Mouse (Mus musculus) A20 (cell line): ENCODE data around the gene Rab3d.

Experiments used
- DNase-seq: peaks from one replicate; pipeline ENCODE4 v3.0.0-alpha.2; 2011; ENCODE audit warnings: low read depth, low spot score

Rab3d gene

DNA sequence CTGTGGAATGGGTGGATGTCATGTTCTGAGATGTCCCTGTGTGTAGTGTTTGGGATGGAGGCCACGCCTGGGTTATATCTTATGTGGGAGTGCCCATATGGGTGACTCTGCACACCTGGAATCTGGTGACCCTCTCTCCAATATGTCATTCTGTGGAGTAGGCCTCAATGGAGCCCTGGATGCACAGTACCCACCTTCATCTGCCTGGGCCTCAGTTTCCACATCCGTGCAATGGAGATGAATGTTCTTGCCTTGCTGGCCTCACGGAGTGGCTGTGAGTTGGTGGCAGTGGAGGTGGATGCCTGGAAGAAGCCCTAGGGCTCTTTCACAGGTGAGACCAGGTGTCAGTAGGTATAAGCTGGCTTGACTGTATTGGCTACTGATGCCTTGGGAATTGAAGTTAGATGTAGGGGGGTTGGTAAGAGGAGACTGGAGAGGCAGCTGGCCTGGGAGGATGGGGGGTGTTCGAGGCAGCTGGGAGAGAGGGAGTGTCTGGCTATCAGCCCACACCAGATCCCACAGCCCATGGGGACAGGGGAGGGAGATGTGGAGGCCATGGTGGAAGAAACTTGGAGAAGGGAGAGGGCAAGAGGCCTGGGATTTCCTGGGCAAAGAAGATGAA lies 20.4 kb upstream of the Rab3d start:
- no peak for DNase-seq

- no peak for DNase-seq
Measured at GRCm38 (mm10) chr9:21937711-21938175, 19.8 kb upstream of the Rab3d start.

DNA sequence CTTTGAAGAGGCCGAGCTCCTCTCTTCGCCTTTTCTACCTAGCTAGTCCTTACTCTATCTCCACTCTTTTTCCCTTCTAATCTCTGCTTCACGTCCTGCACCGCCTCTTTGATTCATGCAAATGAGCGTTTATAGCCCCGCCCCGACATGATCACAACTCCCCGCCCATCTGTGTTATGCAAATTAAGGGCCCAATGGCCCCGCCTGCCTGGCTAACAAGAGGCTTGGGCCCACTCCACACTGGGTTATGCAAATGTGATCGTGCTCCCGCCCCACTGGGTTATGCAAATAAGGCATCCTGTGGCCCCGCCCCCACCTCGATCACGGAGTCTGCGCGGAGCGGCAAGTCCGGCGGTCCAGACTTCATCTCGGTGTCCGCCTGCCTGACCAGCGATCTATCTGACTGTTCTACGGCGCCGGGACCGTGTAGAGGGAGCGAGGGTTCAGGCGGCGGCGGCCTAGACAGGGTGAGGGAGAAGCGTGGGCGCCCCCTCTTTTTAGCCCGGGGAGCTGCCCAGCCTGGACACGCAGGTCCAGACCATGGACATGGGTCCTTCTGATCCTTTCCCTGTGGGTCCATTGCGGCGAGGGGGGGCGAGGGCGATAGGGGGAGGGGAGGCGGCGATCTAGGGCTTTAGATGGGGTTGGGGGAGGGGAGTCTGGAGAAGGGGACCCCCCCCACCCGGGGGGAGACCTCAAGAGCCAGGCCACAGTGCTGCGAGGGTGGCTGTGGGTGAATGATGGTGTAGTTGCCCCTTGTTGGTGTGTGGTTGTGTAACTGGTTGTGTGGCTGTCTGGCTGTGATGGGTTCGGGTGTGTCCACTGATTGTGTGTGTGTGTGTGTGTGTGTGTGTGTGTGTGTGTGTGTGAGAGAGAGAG lies 18.9 kb upstream of the Rab3d start, which contains the start of gene Plppr2:
Gene Plppr2 (plus strand): TSS at position 342 of the 879 bp plus-strand sequence.
- peak; percentile 89 for DNase-seq

DNA sequence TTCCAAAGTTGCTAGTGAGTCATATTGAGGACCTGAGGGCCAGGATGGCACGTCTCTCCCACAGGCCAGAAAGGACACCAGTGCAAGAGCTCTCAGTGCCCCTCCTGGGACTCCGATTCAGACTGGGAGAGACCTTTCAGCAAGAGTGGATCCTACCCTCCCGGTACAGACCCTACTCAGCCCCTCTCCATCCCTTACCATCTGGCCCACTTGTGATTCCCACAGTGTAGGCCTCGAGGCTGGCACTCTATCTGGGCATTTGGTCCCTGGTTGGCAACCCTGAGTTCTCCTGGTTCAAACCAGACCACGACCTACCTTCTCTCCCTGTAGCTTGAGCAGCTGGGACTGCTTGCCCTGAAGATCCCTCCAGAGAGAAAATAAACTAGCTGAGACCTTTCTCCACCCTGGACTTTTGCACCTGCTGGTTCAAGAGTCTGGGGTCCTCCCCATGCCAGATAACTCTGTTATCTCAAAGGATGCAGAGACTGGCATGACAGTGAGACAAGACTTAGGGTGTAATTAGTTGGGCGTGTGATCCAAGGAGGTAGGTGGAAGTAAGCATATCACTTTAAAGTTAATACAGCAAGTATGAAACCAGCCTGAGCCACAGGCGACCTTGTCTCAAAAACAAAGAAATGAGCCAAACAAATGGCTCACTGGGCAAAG lies 17.6 kb upstream of the Rab3d start:
- no peak for DNase-seq

GRCm38 (mm10) chr9:21934021-21934420 lies 16.0 kb upstream of the Rab3d start:
- no peak for DNase-seq

DNA sequence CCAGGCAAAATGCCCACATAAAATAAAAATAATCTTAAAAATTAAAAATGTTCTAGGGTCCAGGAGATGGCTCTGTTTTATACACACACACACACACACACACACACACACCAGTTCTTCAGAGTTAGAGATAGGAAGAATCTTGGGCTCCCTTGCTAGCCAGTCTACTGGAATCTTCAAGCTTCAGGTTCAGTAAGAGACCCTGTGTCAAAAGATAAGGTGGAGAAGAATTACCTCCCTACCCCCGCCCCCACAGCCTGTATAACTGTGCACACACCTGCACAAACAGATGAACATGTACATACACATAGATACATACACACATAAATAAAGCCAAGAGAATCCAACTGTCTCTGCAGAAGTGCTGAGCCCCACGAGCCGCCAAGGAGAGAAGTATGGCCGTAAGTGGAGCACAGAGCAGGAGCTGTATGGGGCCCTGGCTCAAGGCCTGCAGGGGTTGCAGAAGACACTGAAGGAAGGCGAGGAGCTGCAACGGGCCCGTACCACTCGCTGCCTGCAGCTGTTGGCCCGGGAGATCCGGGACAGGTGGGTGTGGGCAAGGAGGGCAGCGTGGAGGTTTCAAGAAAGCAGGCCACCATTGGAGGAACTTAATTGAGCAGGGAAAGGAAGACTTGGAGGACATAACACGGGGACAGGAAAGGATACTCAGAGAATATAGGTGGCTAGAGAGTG lies 14.6 kb upstream of the Rab3d start:
- DNase-seq: no peak

DNA sequence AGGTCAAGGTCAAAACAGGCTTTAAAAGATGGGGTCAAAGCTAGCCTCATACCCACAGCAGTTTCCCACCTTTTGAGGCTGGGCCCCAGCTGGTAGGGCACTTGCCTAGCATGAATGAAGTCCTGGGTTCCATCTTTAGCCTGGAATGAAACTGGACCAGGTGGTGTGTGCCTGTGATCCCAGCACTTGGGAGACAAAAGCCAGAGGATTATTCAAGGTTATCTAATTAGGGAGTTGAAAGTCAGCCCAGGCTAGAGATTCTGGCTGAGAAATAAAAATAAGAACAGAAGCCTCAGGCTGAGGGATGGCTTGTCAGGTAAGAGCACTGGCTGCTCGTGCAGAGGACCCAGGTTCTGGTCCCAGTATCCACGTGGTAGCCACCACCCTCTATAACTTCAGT lies 14.0 kb upstream of the Rab3d start:
- no peak for DNase-seq

- DNase-seq: no peak
Measured at GRCm38 (mm10) chr9:21929208-21929607, 11.2 kb upstream of the Rab3d start.

- DNase-seq: peak; percentile 83
Measured at GRCm38 (mm10) chr9:21927208-21927753, 9.3 kb upstream of the Rab3d start, which contains the start of the genes Ccdc159 and Tmem205. Gene Ccdc159, plus strand, starts transcription at chr9:21927471. Gene Tmem205, minus strand, starts transcription at chr9:21927556.

GRCm38 (mm10) chr9:21926784-21927183 lies 8.8 kb upstream of the Rab3d start:
- peak; percentile 33 for DNase-seq

DNA sequence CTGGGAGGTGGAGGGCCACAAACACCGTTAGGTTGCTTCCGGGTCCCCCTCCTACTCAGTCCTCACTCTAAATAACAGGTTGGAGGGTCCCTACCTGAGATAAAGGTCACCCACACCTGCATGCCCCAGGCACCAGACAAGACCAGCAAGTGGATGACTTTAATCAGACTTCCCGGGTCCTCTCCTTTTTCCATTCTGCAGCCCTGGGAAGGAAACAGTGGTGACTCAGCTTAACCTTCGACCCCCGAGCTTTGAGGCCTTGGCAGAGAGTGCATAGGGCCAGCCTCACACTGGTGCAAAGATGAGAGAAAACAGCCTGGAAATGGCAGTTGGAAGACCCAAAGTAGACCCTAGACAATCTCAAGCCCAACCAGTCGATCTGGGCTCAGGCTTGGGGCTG lies 8.2 kb upstream of the Rab3d start:
- DNase-seq: no peak

GRCm38 (mm10) chr9:21925506-21925905 lies 7.5 kb upstream of the Rab3d start:
- no peak for DNase-seq

- no peak for DNase-seq
Measured at GRCm38 (mm10) chr9:21925034-21925433, 7.0 kb upstream of the Rab3d start.

GRCm38 (mm10) chr9:21924099-21924493 lies 6.1 kb upstream of the Rab3d start:
- DNase-seq: no peak

DNA sequence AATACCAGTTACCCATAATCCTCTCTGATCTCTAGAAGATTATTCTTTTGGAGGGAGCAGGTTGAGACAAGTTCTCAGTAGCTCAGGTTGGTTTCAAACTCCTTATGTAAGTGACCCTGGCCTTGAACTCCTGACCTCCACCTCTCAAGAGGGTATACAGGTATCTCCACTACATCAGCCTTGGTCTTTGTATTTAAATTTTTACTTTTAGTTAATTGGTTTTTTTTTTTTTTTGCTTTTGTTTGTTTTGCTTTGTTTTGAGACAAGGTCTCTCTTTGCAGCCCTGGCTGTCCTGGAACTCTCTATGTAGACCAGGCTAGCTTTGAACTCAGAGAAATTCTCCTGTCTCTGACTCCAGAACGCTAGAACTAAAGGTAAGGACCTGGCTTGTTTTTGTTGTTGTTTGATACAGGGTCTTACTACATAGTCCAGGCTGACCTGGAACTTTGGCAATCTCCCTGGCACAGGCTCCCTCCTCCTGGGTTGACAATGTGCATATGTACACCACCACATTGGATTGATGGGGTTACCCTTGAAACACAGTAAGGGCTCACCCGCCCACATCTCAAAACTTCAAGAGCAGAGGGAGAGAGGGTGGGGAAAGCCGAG lies 5.6 kb upstream of the Rab3d start:
- DNase-seq: no peak

DNA sequence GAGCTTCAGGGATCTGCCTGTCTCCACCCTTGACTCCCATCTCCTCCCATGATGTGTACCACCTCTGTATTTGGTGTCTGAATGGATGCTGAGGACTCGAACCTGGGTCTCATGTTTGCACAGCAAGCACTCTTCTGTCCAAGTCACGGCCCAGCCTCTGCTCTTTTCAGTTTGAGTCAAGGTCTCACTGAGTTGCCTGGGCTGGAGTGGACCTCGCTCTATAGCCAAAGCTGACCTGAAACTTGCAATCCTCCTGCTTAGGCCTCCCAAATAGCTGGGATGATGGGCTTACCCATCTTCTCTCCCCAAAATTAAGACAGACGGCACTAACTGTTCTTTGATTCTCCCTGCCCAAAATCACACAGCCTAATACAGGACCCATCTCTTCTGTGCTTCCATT lies 5.0 kb upstream of the Rab3d start:
- no peak for DNase-seq

GRCm38 (mm10) chr9:21918692-21919384 lies 846 bp upstream of the Rab3d start:
- DNase-seq: no peak

DNA sequence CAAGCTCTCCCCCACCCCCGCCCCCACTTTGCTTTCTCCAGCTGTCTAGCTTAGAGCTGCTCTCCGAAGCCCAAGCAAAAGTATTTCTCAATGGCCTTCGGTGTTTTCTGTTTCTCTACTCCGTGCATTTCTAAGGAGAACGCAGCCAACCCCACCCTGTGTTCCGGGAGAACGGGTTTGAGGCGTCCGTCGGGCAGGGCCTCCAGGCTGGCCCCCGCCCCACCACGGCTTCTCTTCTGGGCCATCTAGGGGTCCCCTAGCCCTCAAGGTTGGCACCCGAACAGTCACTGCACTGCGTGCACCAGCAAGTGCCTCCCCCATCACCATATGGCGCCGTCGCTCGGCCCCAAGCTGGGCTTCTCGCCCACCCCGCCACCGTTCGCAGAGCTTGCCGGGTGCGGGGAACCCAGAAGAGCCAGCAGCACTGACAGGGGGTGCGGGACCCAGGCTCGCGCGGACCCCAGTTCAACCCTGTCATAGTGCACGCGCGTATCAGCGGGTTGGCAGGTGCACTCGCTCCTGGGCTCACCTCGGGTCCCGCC lies 428 bp downstream of the Rab3d start:
- DNase-seq: no peak

DNA sequence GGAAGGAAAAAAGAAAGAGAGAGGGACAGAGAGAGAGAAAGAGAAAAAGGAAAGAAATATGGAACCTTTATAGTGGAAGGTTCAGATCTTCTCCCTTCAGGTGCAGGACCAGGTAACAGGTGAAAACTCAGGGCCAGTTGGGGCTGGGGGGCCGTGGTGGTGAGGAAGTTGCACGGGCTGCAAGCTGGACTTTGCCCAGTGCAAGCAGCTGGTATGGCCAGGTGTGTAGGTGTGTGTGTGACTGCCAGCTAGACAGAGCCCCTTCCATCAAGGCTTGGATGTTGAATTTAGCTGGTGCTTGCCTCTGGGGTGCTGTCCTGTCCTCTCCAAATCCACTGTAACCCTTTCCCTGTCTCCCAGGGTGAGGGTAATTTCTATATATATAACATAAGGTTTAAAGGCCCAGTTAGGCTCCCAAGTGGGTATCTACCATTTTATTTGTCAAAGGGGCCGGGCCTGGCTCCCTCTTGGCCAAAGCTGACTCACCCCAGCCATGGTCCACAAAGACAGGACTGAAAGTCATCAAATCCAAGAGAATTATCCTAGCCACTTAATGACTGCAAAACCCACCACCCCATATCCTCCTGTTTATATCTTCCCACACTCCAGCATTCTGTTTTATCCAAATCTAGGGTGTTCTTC lies 1.0 kb downstream of the Rab3d start:
- no peak for DNase-seq
